Mouse (Mus musculus) myocyte (in vitro differentiated cells): Measurements from ENCODE around the gene Castor1. TPM values are rescaled to one million over a fixed set of nuclear protein-coding genes. Genes with fewer than 3 reads are reported as not detected.

ENCODE experiments used
- H3K27me3 ChIP-seq: one replicate; pipeline ENCODE4 v1.6.1; 2011; ENCODE audit not compliant: control insufficient read depth, insufficient read depth, insufficient read length
- H3K36me3 ChIP-seq: one replicate; pipeline ENCODE4 v1.6.1; 2011; ENCODE audit not compliant: control insufficient read depth, insufficient read depth
- H3K4me2 ChIP-seq: one replicate; pipeline ENCODE4 v1.6.1; 2011; ENCODE audit warnings: low read depth, control low read depth
- H3K4me3 ChIP-seq: one replicate; pipeline ENCODE4 v1.5.1; 2011; ENCODE audit warnings: mild to moderate bottlenecking, control low read depth, moderate library complexity
- H3K79me2 ChIP-seq: one replicate; pipeline ENCODE4 v1.6.1; 2011; ENCODE audit not compliant: control insufficient read depth, insufficient read depth
- H3ac ChIP-seq: one replicate; pipeline ENCODE4 v1.6.1; 2011; ENCODE audit not compliant: control insufficient read depth, insufficient read length
- CEBPB ChIP-seq: IDR thresholded peaks from 2 replicates; pipeline ENCODE4 v1.6.1; 2011; ENCODE audit warnings: mild to moderate bottlenecking, moderate library complexity; ENCODE audit not compliant: poor library complexity, insufficient read depth, severe bottlenecking
- E2F4 ChIP-seq: IDR thresholded peaks from one replicate; pipeline ENCODE4 v1.6.1; 2011; ENCODE audit warnings: mild to moderate bottlenecking, control low read depth, moderate library complexity; ENCODE audit not compliant: insufficient read depth
- MAX ChIP-seq: IDR thresholded peaks from one replicate; pipeline ENCODE4 v1.6.1; 2011; ENCODE audit warnings: low read depth, mild to moderate bottlenecking, control low read depth
- MYOD1 ChIP-seq, 3 experiments: IDR thresholded peaks; one replicate each; pipeline ENCODE4 v1.6.1; 2011; ENCODE audit warnings: control low read depth in 2 of 3, low read depth in 2 of 3, mild to moderate bottlenecking in 2 of 3, moderate library complexity in 1 of 3; ENCODE audit not compliant: insufficient read length in 2 of 3, control insufficient read depth in 1 of 3
- MYOG ChIP-seq, 3 experiments: IDR thresholded peaks; one replicate each; pipeline ENCODE4 v1.6.1; 2011; ENCODE audit warnings: control low read depth in 2 of 3, low read depth in 2 of 3, mild to moderate bottlenecking in 2 of 3; ENCODE audit not compliant: insufficient read length in 2 of 3, control insufficient read depth in 1 of 3, insufficient read depth in 1 of 3
- POLR2A ChIP-seq: IDR thresholded peaks from one replicate; pipeline ENCODE4 v1.6.1; 2011; ENCODE audit warnings: low read depth, mild to moderate bottlenecking, control low read depth, moderate library complexity; ENCODE audit not compliant: insufficient read length
- POLR2AphosphoS2 ChIP-seq: IDR thresholded peaks from one replicate; pipeline ENCODE4 v1.6.1; 2011; ENCODE audit warnings: low read depth, control low read depth; ENCODE audit not compliant: insufficient read length
- REST ChIP-seq: IDR thresholded peaks from one replicate; pipeline ENCODE4 v1.6.1; 2011; ENCODE audit warnings: mild to moderate bottlenecking, control low read depth, moderate library complexity; ENCODE audit not compliant: insufficient read depth, insufficient read length
- SRF ChIP-seq: IDR thresholded peaks from one replicate; pipeline ENCODE4 v1.6.1; 2011; ENCODE audit warnings: low read depth; ENCODE audit not compliant: control insufficient read depth, insufficient read length
- TCF12 ChIP-seq: IDR thresholded peaks from one replicate; pipeline ENCODE4 v1.6.1; 2011; ENCODE audit warnings: mild to moderate bottlenecking, control low read depth; ENCODE audit not compliant: poor library complexity, insufficient read depth, severe bottlenecking
- TCF3 ChIP-seq: IDR thresholded peaks from one replicate; pipeline ENCODE4 v1.6.1; 2011; ENCODE audit warnings: low read depth, control low read depth; ENCODE audit not compliant: insufficient read length
- USF1 ChIP-seq: IDR thresholded peaks from one replicate; pipeline ENCODE4 v1.6.1; 2011; ENCODE audit warnings: low read depth, mild to moderate bottlenecking, control low read depth, moderate library complexity
- polyA plus RNA-seq: library from polyadenylated mRNA; unstranded; fragments of >200 nt; fragmentation: generic; extraction: Trizol; gene quantifications from one replicate; pipeline ENCODE4 v1.2.1, GENCODE M21; 2012; ENCODE audit warnings: missing spikeins

The Castor1 gene
- polyA plus RNA-seq, 1 experiment, result 3.1 TPM

DNA sequence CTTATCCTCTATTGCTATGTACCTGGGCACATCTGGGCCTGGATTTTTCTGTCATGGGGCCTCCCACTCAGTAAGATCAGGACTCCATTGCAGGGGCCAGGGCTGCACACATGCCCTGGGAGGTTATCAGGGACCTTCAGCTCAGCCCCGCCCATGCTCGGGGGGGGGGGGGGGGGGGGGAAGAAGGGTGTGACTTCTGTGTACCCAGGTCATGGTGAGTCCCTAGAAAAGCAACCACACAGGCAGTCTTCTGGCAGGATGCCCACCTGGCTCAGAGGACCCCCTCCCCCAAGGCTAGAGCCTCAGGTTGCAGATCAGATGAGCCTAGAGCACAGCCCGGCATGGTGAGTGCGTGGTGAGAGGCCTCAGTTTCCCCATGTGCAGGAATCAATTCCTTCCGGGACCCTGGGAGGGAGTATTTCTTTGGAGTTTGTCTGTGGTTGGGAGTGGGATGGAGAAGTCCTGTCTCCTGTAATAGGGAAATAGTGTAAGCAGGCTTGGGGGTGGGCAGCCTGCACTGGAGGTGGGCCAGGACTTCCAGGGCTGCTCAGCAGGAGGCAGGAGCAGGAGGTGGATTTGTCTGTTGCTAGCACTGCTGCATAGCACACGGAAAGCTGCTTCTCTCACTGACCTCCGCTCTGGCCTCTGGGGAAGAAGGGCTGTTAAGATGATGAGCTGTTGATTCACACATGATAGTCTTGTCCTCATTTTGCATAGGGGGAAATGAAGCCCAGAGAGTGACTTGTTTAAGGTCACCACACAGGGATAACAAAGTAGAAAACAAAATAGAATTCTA is 5.6 kb downstream of the Castor1 start:
- Histone ChIP-seq H3K36me3 (no peaks in the 10 kb centered on the region), H3K4me3 (no peak overlapping the region), H3ac (no peak overlapping the region), H3K79me2 (no peaks in the 10 kb centered on the region), H3K27me3 (no peaks in the 10 kb centered on the region), H3K4me2 (no peak overlapping the region)
- TF ChIP-seq CEBPB (no peak), USF1 (no peak), MYOG (IDR thresholded peaks at IDR 0.05; ENCODE audit: control insufficient read depth in 1 of 3, insufficient read depth in 1 of 3, insufficient read length in 2 of 3, low read depth in 2 of 3) (no peak), POLR2AphosphoS2 (no peak), E2F4 (no peak), MAX (no peak), TCF3 (no peak), TCF12 (no peak), SRF (no peak), POLR2A (no peak), MYOD1 (IDR thresholded peaks at IDR 0.05; ENCODE audit: control insufficient read depth in 1 of 3, insufficient read length in 2 of 3, low read depth in 2 of 3) (no peak), REST (no peak)

GRCm38 (mm10) chr11:4224223-4224622 is 6.2 kb downstream of the Castor1 start:
- no peaks in the 10 kb centered on the region for H3K79me2 ChIP-seq
- H3K27me3 ChIP-seq, result no peaks in the 10 kb centered on the region
- H3K4me2 ChIP-seq, result no peak overlapping the region
- no peak overlapping the region for H3ac ChIP-seq
- H3K36me3 ChIP-seq, result no peaks in the 10 kb centered on the region
- TF ChIP-seq SRF (no peak), POLR2AphosphoS2 (no peak), MYOG (IDR thresholded peaks at IDR 0.05; ENCODE audit: control insufficient read depth in 1 of 3, insufficient read depth in 1 of 3, insufficient read length in 2 of 3, low read depth in 2 of 3) (no peak)
- H3K4me3 ChIP-seq, result no peak overlapping the region

DNA sequence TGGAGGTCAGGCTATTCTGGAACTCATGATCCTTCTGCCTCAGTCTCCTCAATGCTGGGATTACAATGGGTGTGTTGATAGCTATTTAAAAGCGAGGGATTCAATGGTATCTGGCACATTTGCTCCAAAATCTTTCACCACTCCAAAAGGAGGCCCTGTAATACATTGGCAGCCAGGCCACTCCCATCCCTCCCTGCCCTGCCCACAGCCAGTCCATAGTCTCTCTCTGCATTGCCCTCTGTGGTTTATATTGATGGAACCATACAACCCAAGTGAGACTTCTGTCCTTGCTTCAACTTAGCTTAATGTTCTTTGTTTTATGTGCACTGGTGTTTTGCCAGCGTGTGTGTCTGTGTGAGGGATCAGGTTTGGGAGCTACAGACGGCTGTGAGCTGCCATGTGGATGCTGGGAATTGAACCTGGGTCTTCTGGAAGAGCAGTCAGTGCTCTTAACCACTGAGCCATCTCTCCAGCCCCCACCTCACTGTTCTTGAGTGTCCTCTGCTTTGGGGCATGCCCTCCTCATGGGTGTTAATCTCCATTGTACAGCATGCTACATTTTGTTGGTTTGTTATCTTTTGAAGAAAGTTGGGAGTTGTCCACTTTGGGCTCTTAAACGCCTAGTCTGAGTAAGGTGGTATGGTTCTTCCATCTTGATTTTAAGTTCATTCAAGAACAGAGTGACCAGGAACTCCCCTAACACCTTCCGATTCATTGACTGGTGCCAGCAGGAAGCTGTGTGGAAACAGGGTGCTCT is 8.7 kb downstream of the Castor1 start:
- no peak overlapping the region for H3K4me3 ChIP-seq
- TF ChIP-seq USF1 (no peak), POLR2AphosphoS2 (no peak), MAX (no peak), TCF3 (no peak), TCF12 (no peak), MYOD1 (IDR thresholded peaks at IDR 0.05; ENCODE audit: control insufficient read depth in 1 of 3, insufficient read length in 2 of 3, low read depth in 2 of 3) (no peak), SRF (no peak), POLR2A (no peak), E2F4 (no peak)
- no peaks in the 10 kb centered on the region for H3K79me2 ChIP-seq
- no peak overlapping the region for H3K4me2 ChIP-seq
- no peaks in the 10 kb centered on the region for H3K36me3 ChIP-seq
- H3ac ChIP-seq, result no peak overlapping the region
- no peaks in the 10 kb centered on the region for H3K27me3 ChIP-seq

- Histone ChIP-seq H3ac (no peak overlapping the region), H3K4me2 (no peak overlapping the region), H3K36me3 (no peaks in the 10 kb centered on the region), H3K4me3 (no peak overlapping the region), H3K79me2 (no peaks in the 10 kb centered on the region), H3K27me3 (no peaks in the 10 kb centered on the region)
- TF ChIP-seq TCF12 (peak; percentile 39), MYOD1 (IDR thresholded peaks at IDR 0.05; ENCODE audit: control insufficient read depth in 1 of 3, insufficient read length in 2 of 3, low read depth in 2 of 3) (peak; percentile 59 to 66 (median 66)), TCF3 (peak; percentile 53), MYOG (IDR thresholded peaks at IDR 0.05; ENCODE audit: control insufficient read depth in 1 of 3, insufficient read depth in 1 of 3, insufficient read length in 2 of 3, low read depth in 2 of 3) (peak; percentile 67 to 95 (median 78)), SRF (no peak)
Observed at GRCm38 (mm10) chr11:4228463-4228862, 10.4 kb downstream of the Castor1 start.

DNA sequence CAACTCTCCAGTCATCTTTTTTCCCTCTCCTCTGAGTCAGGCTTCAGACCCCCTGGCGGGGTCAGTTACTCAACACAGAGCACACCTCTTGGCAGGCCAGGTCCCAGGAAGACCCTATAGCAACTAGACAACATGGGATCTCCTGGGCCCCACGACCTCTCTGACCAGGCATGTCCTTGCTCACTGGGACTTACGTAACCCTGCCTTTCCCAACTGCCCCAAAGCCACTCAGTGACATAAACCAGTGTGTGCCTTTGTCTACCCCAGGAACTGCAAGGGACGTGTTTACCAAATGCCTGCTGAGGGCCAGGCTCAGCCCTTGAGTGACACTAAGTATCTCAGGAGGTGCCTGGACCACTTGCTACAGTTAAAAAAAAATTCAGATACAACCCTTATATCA is 11.8 kb downstream of the Castor1 start:
- Histone ChIP-seq H3K4me2 (no peak overlapping the region), H3K27me3 (no peaks in the 10 kb centered on the region), H3K4me3 (no peak overlapping the region), H3K36me3 (no peaks in the 10 kb centered on the region), H3K79me2 (no peaks in the 10 kb centered on the region), H3ac (no peak overlapping the region)
- TF ChIP-seq USF1 (no peak), TCF3 (no peak), MYOD1 (IDR thresholded peaks at IDR 0.05; ENCODE audit: control insufficient read depth in 1 of 3, insufficient read length in 2 of 3, low read depth in 2 of 3) (no peak), POLR2AphosphoS2 (no peak), E2F4 (no peak), CEBPB (no peak), MAX (no peak), REST (no peak), POLR2A (no peak), TCF12 (no peak), SRF (no peak), MYOG (IDR thresholded peaks at IDR 0.05; ENCODE audit: control insufficient read depth in 1 of 3, insufficient read depth in 1 of 3, insufficient read length in 2 of 3, low read depth in 2 of 3) (no peak)
